Comparison of ENCODE assay signal across 1 mouse cellular context in genomic region chr15:102273982-102274716, GRCm38 (mm10).
TF ChIP-seq lines count a peak whose summit lies in the region.

No protein-coding gene starts in this region.

TF ChIP-seq in MEL, 35 proteins besides CTCF, POLR2A, EP300 and RAD21:
- no peak for TF ChIP-seq POLR2AphosphoS2 (IDR thresholded peaks at IDR 0.05; ENCODE audit: low read length)
- TF ChIP-seq MAX (IDR thresholded peaks at IDR 0.05; ENCODE audit: low read length) = peak; percentile 41; the same call in 1 of the 2 replicates
- TF ChIP-seq SMC3 (IDR thresholded peaks at IDR 0.05; ENCODE audit: low read depth, low read length) = peak; percentile 80
- no peak for TF ChIP-seq MAZ (IDR thresholded peaks at IDR 0.05; ENCODE audit: low read depth, low read length)
- peak; percentile 79 for TF ChIP-seq MYC (IDR thresholded peaks at IDR 0.05; ENCODE audit: low read depth, low read length)
- TF ChIP-seq CHD1 (IDR thresholded peaks at IDR 0.05; ENCODE audit: low read depth, low read length) = no peak
- TF ChIP-seq SIN3A (IDR thresholded peaks at IDR 0.05; ENCODE audit: low read length) = no peak
- peak; percentile 75 for TF ChIP-seq ZC3H11A (IDR thresholded peaks at IDR 0.05; ENCODE audit: low read depth, low read length)
- no peak for TF ChIP-seq NELFE (IDR thresholded peaks at IDR 0.05; ENCODE audit: low read depth, low read length)
- no peak for TF ChIP-seq MAFK (IDR thresholded peaks at IDR 0.05; ENCODE audit: borderline replicate concordance, low read depth, low read length)
- TF ChIP-seq UBTF (IDR thresholded peaks at IDR 0.05; ENCODE audit: borderline replicate concordance, insufficient read depth, low read depth, low read length) = no peak
- no peak for TF ChIP-seq E2F4 (IDR thresholded peaks at IDR 0.05; ENCODE audit: borderline replicate concordance, low read depth, low read length)
